Mouse (Mus musculus): Measurements from ENCODE around the gene Mrps2. TPM values are rescaled to one million over a fixed set of nuclear protein-coding genes. Genes with fewer than 3 reads are reported as not detected.
A peak's percentile ranks its signal among the peaks of the same experiment; 100 is the strongest.

Mrps2 gene
- polyA plus RNA-seq, 1 experiment from 2014 or later = 49.6 TPM

DNA sequence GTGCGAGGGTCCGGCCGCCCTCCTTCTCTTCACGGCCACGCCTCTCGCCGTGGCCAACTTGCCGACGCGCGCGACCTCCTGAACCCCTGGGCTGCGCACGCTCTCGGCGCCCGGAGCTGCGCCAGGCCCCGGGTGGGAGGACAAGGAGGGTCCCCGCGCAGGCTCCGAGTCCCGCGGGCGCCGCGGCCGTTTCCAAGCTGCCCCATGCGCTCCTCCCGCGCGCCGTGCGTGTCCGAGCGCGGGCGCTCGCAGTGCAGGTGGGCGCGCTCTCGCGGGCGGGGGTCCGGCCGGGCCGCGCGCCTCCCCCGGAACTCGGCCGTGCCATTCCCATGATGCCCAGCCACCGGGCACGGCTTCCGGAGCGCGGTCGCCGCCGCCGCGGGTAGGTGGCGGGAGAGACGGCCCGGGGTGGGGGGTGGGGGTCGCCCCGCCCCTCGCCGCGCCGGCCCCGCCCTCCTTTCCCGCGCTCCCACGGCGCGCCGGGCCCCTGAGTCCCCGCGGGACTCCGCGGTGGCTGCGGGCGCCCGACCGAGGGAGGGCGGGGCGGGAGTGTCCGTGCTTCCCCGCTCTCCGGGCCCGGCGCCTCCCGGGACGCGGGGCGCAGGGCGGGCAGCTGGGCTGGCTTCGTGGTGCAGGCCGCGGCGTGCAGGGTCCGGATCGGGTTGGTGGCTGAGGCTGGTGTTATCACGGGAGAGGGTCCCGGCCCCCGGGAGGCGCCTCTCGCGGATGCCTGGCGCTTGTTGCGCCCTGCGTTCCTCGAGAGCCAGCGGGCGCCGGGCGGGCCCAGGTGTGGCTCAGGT lies 21.2 kb upstream of the Mrps2 start, which contains the start of gene Ppp1r26:
TSS of gene Ppp1r26 (plus strand) at position 286 of the 800 bp plus-strand sequence.
- H3K36me3 ChIP-seq = peaks cover 19% of the 10 kb centered on the region
- peaks cover 31% of the 10 kb centered on the region for H3K27me3 ChIP-seq (replicated peaks)
- WGBS = under 1% methylated on average over 101 of the region's 118 CpGs
- no peak within 1 kb of the TSS for H3K27ac ChIP-seq (ENCODE audit: poor library complexity, severe bottlenecking)
- H3K4me1 ChIP-seq (replicated peaks) = peaks cover 4% of the 10 kb centered on the region; the same call in 1 of the 2 replicates
- H3K9me3 ChIP-seq (replicated peaks) = no peaks in the 10 kb centered on the region
- peak within 1 kb of the TSS; percentile 77 for H3K4me3 ChIP-seq
- peak; percentile 69 for ATAC-seq (ENCODE audit: insufficient number of reproducible peaks, low FRiP score)
- H3K9ac ChIP-seq = peak within 1 kb of the TSS; percentile 87
- peak within 1 kb of the TSS; percentile 96 for H3K4me2 ChIP-seq

DNA sequence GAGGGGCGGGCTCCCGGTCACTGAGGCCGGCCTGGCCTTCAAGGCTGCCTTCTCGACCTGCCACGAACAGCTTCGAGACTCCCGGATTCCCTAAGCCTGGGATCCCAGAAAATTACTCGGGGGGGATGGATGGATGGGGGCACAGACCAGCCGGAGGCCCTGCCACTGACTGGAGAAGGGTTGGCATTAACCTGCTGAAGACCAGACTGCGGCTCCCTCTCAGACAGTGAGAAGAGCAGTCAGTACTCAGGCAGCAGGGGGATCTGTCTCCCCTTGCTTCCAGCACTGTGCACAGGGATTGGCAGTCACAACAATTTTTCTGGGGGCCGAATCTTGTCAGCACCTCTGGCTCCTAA lies 20.6 kb upstream of the Mrps2 start:
- 7% methylated on average over 11 of the region's 11 CpGs for WGBS
- Histone ChIP-seq H3K27me3 (replicated peaks) (peaks cover 31% of the 10 kb centered on the region), H3K27ac (ENCODE audit: poor library complexity, severe bottlenecking) (no peak overlapping the region), H3K9me3 (replicated peaks) (no peaks in the 10 kb centered on the region), H3K4me3 (peak overlapping the region; percentile 77), H3K4me1 (replicated peaks) (peaks cover 4% of the 10 kb centered on the region; the same call in 1 of the 2 replicates), H3K4me2 (peak overlapping the region; percentile 96), H3K9ac (peak overlapping the region; percentile 87), H3K36me3 (peaks cover 21% of the 10 kb centered on the region)
- no peak for ATAC-seq (ENCODE audit: insufficient number of reproducible peaks, low FRiP score)

DNA sequence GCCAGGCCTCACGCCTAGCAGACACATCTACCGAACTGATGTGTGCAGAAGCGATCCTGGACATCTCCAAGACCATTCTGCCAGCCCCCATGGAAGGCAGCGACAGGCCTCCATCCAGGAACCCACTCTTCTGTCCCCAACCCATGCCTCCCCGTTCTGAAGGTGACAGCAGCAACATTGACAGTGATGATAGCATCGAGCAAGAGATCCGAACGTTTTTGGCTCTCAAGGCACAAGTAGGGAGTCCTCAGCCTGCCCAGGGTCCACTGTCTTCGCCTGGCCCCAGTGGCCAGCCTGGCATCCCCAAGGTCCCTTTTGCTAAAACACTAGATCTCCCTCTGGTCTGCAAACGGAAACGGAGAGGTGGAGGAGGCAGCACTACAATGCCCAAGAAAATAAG lies 16.2 kb upstream of the Mrps2 start:
- 0 out of 2 replicates have a peak, but pooled peaks cover 4% of the 10 kb centered on the region for H3K4me1 ChIP-seq (replicated peaks)
- H3K36me3 ChIP-seq = peaks cover 33% of the 10 kb centered on the region
- no peak overlapping the region for H3K4me2 ChIP-seq
- peaks cover 21% of the 10 kb centered on the region for H3K27me3 ChIP-seq (replicated peaks)
- WGBS = 85% methylated on average over 11 of the region's 11 CpGs
- no peaks in the 10 kb centered on the region for H3K9me3 ChIP-seq (replicated peaks)
- no peak overlapping the region for H3K9ac ChIP-seq
- no peak overlapping the region for H3K4me3 ChIP-seq
- no peak overlapping the region for H3K27ac ChIP-seq (ENCODE audit: poor library complexity, severe bottlenecking)
- ATAC-seq (ENCODE audit: insufficient number of reproducible peaks, low FRiP score) = no peak

DNA sequence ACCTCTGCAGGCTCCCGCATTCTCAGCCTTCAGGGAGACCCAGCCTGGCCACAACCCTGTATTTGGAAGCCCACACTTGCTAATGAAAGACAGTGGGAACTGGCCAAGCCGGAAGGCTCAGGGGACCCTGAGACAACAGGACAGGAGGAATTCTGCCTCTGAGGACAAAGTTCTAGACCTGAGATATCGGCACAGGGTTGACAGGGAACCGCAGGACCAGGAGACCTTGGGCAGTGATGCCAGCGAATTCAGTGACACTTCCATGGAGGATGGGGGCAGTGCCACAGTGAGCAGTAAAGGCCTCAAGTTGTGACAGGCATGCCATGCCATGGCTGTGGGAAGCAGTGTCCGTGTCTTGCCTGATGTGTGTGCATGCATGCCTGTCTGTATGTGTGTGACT lies 14.3 kb upstream of the Mrps2 start:
- 81% methylated on average over 6 of the region's 6 CpGs for WGBS

DNA sequence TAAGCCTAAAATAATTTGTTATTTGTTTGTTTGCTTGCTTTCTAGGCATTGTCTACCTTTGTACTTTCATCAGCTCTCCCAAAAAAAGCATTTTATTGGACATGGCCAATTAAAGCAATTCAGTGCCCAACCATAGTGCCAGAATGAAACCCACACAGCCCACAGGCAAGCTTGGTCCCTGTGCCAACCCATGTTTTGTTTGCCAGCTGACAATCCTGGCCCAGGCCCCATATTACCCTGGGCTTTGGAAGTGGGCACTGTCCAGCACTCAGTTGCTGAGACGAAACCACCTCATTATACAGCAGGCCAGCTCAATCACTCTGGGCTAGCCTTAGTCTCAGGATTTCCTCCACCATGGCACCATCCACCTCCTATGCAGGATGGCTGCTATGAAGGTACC lies 11.2 kb upstream of the Mrps2 start:
- Histone ChIP-seq H3K9me3 (replicated peaks) (no peaks in the 10 kb centered on the region), H3K27me3 (replicated peaks) (peaks cover 1% of the 10 kb centered on the region; the same call in 1 of the 2 replicates), H3K9ac (no peak overlapping the region), H3K4me2 (no peak overlapping the region), H3K27ac (ENCODE audit: poor library complexity, severe bottlenecking) (no peak overlapping the region), H3K4me3 (no peak overlapping the region), H3K36me3 (peaks cover 15% of the 10 kb centered on the region), H3K4me1 (replicated peaks) (no peaks in the 10 kb centered on the region)
- 50% methylated on average over 1 of the region's 1 CpGs for WGBS
- no peak for ATAC-seq (ENCODE audit: insufficient number of reproducible peaks, low FRiP score)

More for the DNA sequence above, 14.3 kb upstream of the Mrps2 start:
- Histone ChIP-seq H3K36me3 (peaks cover 33% of the 10 kb centered on the region), H3K27me3 (replicated peaks) (peaks cover 14% of the 10 kb centered on the region; the same call in 1 of the 2 replicates), H3K9ac (no peak overlapping the region), H3K9me3 (replicated peaks) (no peaks in the 10 kb centered on the region), H3K4me1 (replicated peaks) (no peaks in the 10 kb centered on the region), H3K27ac (ENCODE audit: poor library complexity, severe bottlenecking) (no peak overlapping the region), H3K4me2 (no peak overlapping the region), H3K4me3 (no peak overlapping the region)
- ATAC-seq (ENCODE audit: insufficient number of reproducible peaks, low FRiP score) = no peak

DNA sequence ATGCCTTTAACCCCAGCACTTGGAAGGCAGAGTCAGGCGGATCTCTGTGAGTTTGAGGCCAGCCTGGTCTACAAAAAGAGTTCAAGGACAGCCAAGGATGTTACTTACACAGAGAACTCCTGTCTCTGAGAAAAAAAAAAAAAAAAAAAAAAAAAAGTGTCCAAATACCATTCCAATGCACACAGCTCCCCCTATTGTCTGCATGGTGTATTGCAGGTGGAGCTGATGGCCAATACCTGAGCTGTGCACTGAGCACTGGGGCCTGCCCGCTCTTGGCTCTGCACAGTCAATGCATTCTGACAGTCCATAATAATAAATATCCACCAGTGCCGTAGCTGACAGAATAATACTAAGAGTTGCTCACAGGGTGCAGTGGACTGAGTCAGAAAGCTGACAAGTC lies 3.9 kb upstream of the Mrps2 start:
- no peak for ATAC-seq (ENCODE audit: insufficient number of reproducible peaks, low FRiP score)
- H3K9ac ChIP-seq = no peak overlapping the region
- no peak overlapping the region for H3K4me3 ChIP-seq
- H3K9me3 ChIP-seq (replicated peaks) = no peaks in the 10 kb centered on the region
- no peak overlapping the region for H3K27ac ChIP-seq (ENCODE audit: poor library complexity, severe bottlenecking)
- H3K4me1 ChIP-seq (replicated peaks) = peaks cover 14% of the 10 kb centered on the region
- peaks cover 2% of the 10 kb centered on the region; the same call in 1 of the 2 replicates for H3K36me3 ChIP-seq
- no peak overlapping the region for H3K4me2 ChIP-seq
- H3K27me3 ChIP-seq (replicated peaks) = peaks cover 16% of the 10 kb centered on the region
- WGBS = 42% methylated on average over 3 of the region's 3 CpGs

GRCm38 (mm10) chr2:28464919-28465318 lies 2.9 kb upstream of the Mrps2 start:
- H3K27me3 ChIP-seq (replicated peaks) = peaks cover 16% of the 10 kb centered on the region
- peaks cover 17% of the 10 kb centered on the region for H3K4me1 ChIP-seq (replicated peaks)
- H3K36me3 ChIP-seq = peaks cover 12% of the 10 kb centered on the region
- no peaks in the 10 kb centered on the region for H3K9me3 ChIP-seq (replicated peaks)
- H3K27ac ChIP-seq (ENCODE audit: poor library complexity, severe bottlenecking) = no peak overlapping the region
- WGBS = 71% methylated on average over 9 of the region's 9 CpGs
- H3K9ac ChIP-seq = no peak overlapping the region
- no peak overlapping the region for H3K4me3 ChIP-seq
- H3K4me2 ChIP-seq = no peak overlapping the region
- ATAC-seq (ENCODE audit: insufficient number of reproducible peaks, low FRiP score) = no peak

DNA sequence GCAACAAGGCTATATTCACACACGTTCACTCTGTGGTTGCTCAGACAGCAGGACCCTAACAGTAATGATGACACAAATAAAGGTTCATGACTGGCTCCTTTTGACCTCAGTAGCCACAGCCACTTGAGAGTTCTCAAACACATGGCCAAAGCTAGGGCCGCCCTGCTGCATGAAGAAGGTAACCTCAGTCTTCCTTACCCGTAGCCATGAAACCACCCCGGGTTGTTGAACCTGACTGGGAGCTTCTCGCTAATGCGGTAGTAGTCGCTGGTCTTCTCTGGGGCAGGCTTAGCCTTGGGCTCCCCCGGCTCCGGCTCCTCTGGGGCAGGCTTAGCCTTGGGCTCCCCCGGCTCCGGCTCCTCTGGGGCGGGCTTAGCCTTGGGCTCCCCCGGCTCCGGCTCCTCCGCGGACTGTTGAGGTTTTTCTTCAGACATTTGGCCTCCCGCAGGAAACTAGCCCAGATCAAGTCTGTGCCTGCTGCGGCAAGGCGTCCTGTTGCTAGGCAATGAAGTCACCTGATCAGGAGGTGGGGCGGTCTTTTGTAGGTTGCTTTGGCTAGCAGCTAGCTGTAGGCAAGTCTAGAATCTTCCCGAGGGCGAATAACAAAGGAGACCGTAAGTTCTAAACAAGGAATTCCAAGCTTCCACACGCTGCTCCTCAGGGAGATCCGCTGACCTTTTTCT lies 1.9 kb upstream of the Mrps2 start, which contains the start of gene 1700007K13Rik:
TSS of gene 1700007K13Rik (minus strand) at position 497 of the 683 bp plus-strand sequence.
- H3K9me3 ChIP-seq (replicated peaks) = no peaks in the 10 kb centered on the region
- WGBS = 6% methylated on average over 25 of the region's 25 CpGs
- ATAC-seq (ENCODE audit: insufficient number of reproducible peaks, low FRiP score) = 0 out of 2 replicates have a peak, but pooled peaks have one; percentile 52

DNA sequence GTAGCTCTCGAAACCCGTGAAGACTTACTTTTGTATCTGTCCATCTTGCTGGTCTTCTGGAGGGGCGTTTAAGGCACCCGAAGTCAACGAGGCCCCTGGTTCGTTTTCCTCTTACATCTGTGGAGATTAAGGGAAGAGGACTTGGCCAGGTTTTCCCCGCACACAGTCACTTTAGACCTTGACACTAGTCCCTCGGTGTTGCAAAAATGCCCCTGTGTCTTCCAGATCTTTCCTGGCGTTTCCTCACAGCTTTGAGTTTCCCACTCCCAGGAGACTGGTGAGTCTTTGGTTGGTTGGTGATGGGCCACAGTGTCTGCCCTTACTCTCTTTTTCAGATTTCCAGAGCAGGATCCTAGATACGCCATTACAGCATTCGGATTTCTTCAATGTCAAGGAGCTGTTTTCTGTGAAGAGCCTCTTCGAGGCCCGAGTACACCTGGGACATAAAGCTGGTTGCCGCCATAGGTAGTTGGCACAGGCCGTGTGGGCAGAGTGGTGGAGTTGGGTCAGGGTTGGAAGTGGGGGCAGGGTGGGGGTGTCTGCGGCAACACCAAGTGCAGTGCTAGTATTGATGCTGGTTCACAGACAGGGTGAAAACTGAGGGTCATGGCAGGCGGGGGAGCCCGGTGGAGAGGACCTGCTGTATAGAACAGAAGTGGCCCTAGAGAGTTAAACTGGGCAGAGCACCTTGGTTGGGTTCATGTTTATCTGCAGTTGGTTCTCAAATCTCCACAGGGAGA lies 790 bp downstream of the Mrps2 start:
- Histone ChIP-seq H3K4me1 (replicated peaks) (peaks cover 17% of the 10 kb centered on the region), H3K4me3 (peak overlapping the region; percentile 97), H3K27me3 (replicated peaks) (peaks cover 16% of the 10 kb centered on the region), H3K9me3 (replicated peaks) (peaks cover 3% of the 10 kb centered on the region; the same call in 1 of the 2 replicates), H3K27ac (ENCODE audit: poor library complexity, severe bottlenecking) (no peak overlapping the region), H3K36me3 (peaks cover 44% of the 10 kb centered on the region), H3K9ac (peak overlapping the region; percentile 94), H3K4me2 (peak overlapping the region; percentile 73)
- no peak; the same call in 1 of the 2 replicates for ATAC-seq (ENCODE audit: insufficient number of reproducible peaks, low FRiP score)
- WGBS = 52% methylated on average over 18 of the region's 18 CpGs

More for the DNA sequence above, 1.9 kb upstream of the Mrps2 start, which contains the start of gene 1700007K13Rik:
- peaks cover 16% of the 10 kb centered on the region for H3K27me3 ChIP-seq (replicated peaks)
- no peak within 1 kb of the TSS for H3K27ac ChIP-seq (ENCODE audit: poor library complexity, severe bottlenecking)
- peak within 1 kb of the TSS; percentile 73 for H3K9ac ChIP-seq
- peak within 1 kb of the TSS; percentile 34 for H3K4me3 ChIP-seq
- H3K36me3 ChIP-seq = peaks cover 23% of the 10 kb centered on the region
- H3K4me1 ChIP-seq (replicated peaks) = peaks cover 17% of the 10 kb centered on the region
- peak within 1 kb of the TSS; percentile 72 for H3K4me2 ChIP-seq

DNA sequence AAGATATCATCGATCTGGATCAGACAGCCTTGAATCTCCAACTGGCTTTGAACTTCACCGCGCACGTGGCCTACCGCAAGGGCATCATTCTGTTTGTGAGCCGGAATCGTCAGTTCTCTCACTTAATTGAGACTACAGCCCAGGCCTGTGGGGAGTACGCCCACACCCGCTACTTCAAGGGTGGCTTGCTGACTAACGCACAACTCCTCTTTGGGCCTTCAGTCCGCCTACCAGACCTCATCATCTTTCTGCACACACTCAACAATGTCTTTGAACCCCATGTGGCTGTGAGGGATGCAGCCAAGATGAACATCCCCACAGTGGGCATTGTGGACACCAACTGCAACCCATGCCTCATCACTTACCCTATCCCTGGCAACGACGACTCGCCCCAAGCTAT lies 1.6 kb downstream of the Mrps2 start:
- peaks cover 44% of the 10 kb centered on the region for H3K36me3 ChIP-seq
- no peak overlapping the region for H3K27ac ChIP-seq (ENCODE audit: poor library complexity, severe bottlenecking)
- peaks cover 16% of the 10 kb centered on the region for H3K27me3 ChIP-seq (replicated peaks)
- no peak overlapping the region for H3K4me3 ChIP-seq
- ATAC-seq (ENCODE audit: insufficient number of reproducible peaks, low FRiP score) = no peak
- H3K9ac ChIP-seq = no peak overlapping the region
- peaks cover 17% of the 10 kb centered on the region for H3K4me1 ChIP-seq (replicated peaks)
- 95% methylated on average over 14 of the region's 14 CpGs for WGBS
- H3K9me3 ChIP-seq (replicated peaks) = peaks cover 3% of the 10 kb centered on the region; the same call in 1 of the 2 replicates
- no peak overlapping the region for H3K4me2 ChIP-seq
